Comparison of ENCODE assay signal across 8 mouse cellular contexts in the genomic region with DNA sequence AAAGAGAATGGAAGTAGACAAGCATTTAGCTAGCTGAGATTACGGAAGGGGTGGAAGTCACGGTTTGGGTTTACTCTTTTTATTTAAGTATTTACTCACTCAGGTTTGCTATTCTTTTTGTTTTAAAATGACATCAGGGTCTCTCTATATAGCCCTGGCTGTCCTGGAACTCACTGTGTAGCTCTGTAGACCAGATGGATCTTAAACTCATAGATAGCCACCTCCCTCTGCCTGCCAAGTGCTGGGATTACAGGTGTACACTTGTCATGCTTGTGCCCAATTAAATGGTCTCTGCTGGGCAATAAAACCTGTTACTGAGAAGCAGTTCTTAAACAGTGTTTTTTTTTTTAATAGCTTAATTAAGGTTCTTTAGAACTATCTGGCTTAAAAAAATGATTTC. TPM values are rescaled to one million over a fixed set of nuclear protein-coding genes. Genes with fewer than 3 reads are reported as not detected.
DNase-seq lines count a peak whose midpoint lies in the region; ATAC-seq lines count a peak whose summit lies in the region.

No protein-coding gene starts in this region.

- peak overlapping the region; percentile 91 for H3K4me3 ChIP-seq in heart, embryonic 13.5 days
- H3K4me3 ChIP-seq in forebrain, embryonic 16.5 days (replicated peaks; ENCODE audit: low read length), result peak overlapping the region; percentile 84
- peak overlapping the region; percentile 93 for H3K4me3 ChIP-seq in limb, embryonic 12.5 days (replicated peaks)
- peak overlapping the region; percentile 78 for H3K4me3 ChIP-seq in neural tube, embryonic 12.5 days

- 34% methylated on average over 2 of the region's 2 CpGs for WGBS in heart, embryonic 13.5 days
- WGBS in forebrain, embryonic 16.5 days, result 20% methylated on average over 2 of the region's 2 CpGs
- 60% methylated on average over 2 of the region's 2 CpGs for WGBS in limb, embryonic 12.5 days
- 56% methylated on average over 2 of the region's 2 CpGs for WGBS in neural tube, embryonic 12.5 days

- H3K36me3 ChIP-seq in heart, embryonic 13.5 days, result no peaks in the 10 kb centered on the region; the same call in 1 of the 2 replicates
- H3K36me3 ChIP-seq in forebrain, embryonic 16.5 days (ENCODE audit: control insufficient read depth, insufficient read depth), result no peaks in the 10 kb centered on the region
- no peaks in the 10 kb centered on the region for H3K36me3 ChIP-seq in limb, embryonic 12.5 days
- no peaks in the 10 kb centered on the region for H3K36me3 ChIP-seq in neural tube, embryonic 12.5 days

- peak overlapping the region; percentile 99; the same call in 1 of the 2 replicates for H3K27ac ChIP-seq in heart, embryonic 13.5 days (replicated peaks)
- H3K27ac ChIP-seq in forebrain, embryonic 16.5 days (ENCODE audit: low read length), result no peak overlapping the region
- H3K27ac ChIP-seq in limb, embryonic 12.5 days, result no peak overlapping the region
- no peak overlapping the region for H3K27ac ChIP-seq in neural tube, embryonic 12.5 days

- peak overlapping the region; percentile 99 for H3K9ac ChIP-seq in heart, embryonic 13.5 days
- peak overlapping the region; percentile 91 for H3K9ac ChIP-seq in forebrain, embryonic 16.5 days (replicated peaks; ENCODE audit: low read depth, low read length)
- H3K9ac ChIP-seq in limb, embryonic 12.5 days (replicated peaks), result peak overlapping the region; percentile 97; the same call in 1 of the 2 replicates
- H3K9ac ChIP-seq in neural tube, embryonic 12.5 days, result peak overlapping the region; percentile 90

- no peak for ATAC-seq in heart, embryonic 13.5 days (ENCODE audit: extremely low read depth, insufficient number of reproducible peaks, low FRiP score, low TSS enrichment)
- ATAC-seq in forebrain, embryonic 16.5 days, result no peak
- ATAC-seq in limb, embryonic 12.5 days (ENCODE audit: insufficient number of reproducible peaks, insufficient read depth, low FRiP score, low TSS enrichment, low read depth), result no peak
- no peak for ATAC-seq in neural tube, embryonic 12.5 days (ENCODE audit: low FRiP score, low read depth)

- DNase-seq in heart, adult 8-10 months (ENCODE audit: low spot score), result no peak
- DNase-seq in ZHBTc4 (ENCODE audit: low read depth, low spot score), result peak; percentile 36
- DNase-seq in thymus, postnatal 10 days (ENCODE audit: low spot score in 2 of 2), result no peak
- no peak for DNase-seq in adrenal gland, adult 8-10 months

- H3K4me2 ChIP-seq in heart, embryonic 13.5 days, result peak overlapping the region; percentile 84
- peak overlapping the region; percentile 95 for H3K4me2 ChIP-seq in forebrain, embryonic 16.5 days (ENCODE audit: low read length)
- H3K4me2 ChIP-seq in limb, embryonic 12.5 days, result peak overlapping the region; percentile 79
- H3K4me2 ChIP-seq in neural tube, embryonic 12.5 days (replicated peaks), result peak overlapping the region; percentile 83

- H3K9me3 ChIP-seq in heart, embryonic 13.5 days, result no peaks in the 10 kb centered on the region
- no peaks in the 10 kb centered on the region for H3K9me3 ChIP-seq in forebrain, embryonic 16.5 days (ENCODE audit: control insufficient read depth, low read length)
- H3K9me3 ChIP-seq in limb, embryonic 12.5 days, result no peaks in the 10 kb centered on the region
- no peaks in the 10 kb centered on the region for H3K9me3 ChIP-seq in neural tube, embryonic 12.5 days

- H3K27me3 ChIP-seq in heart, embryonic 13.5 days (replicated peaks), result no peaks in the 10 kb centered on the region
- H3K27me3 ChIP-seq in forebrain, embryonic 16.5 days (replicated peaks; ENCODE audit: control insufficient read depth, insufficient read depth, low read length), result no peaks in the 10 kb centered on the region
- no peaks in the 10 kb centered on the region for H3K27me3 ChIP-seq in limb, embryonic 12.5 days
- H3K27me3 ChIP-seq in neural tube, embryonic 12.5 days (replicated peaks), result no peaks in the 10 kb centered on the region

- peaks cover 51% of the 10 kb centered on the region for H3K4me1 ChIP-seq in heart, embryonic 13.5 days
- peaks cover 21% of the 10 kb centered on the region for H3K4me1 ChIP-seq in forebrain, embryonic 16.5 days (replicated peaks; ENCODE audit: control insufficient read depth, insufficient read depth, low read length)
- H3K4me1 ChIP-seq in limb, embryonic 12.5 days (replicated peaks), result peaks cover 10% of the 10 kb centered on the region; the same call in 1 of the 2 replicates
- H3K4me1 ChIP-seq in neural tube, embryonic 12.5 days, result peaks cover 14% of the 10 kb centered on the region

RNA-seq across cellular contexts. Expression of a gene that starts 2.1 kb away (rescaled TPM):
- polyA plus RNA-seq in heart, embryonic 13.5 days (2015; fragmentation: Nextera tagmentation; extraction: Ambion mirVana), result 440 and 447 TPM in 2 replicates
- total RNA-seq in heart, adult 8-10 months (2022), result 10 to 100 TPM; 60.5 to 84.8 (median 69.0) TPM
- 643 and 695 TPM in 2 replicates for polyA plus RNA-seq in forebrain, embryonic 16.5 days (2015; fragmentation: Nextera tagmentation; extraction: Ambion mirVana)
- polyA plus RNA-seq in limb, embryonic 12.5 days (2016; fragmentation: Nextera tagmentation; extraction: Ambion mirVana), result 508 and 546 TPM in 2 replicates
- 577 and 596 TPM in 2 replicates for polyA plus RNA-seq in neural tube, embryonic 12.5 days (2016; fragmentation: Nextera tagmentation; extraction: Ambion mirVana)
- 100 to 1,000 TPM; 158 to 182 (median 166) TPM for total RNA-seq in adrenal gland, adult 8-10 months (2022)

RNA-seq across cellular contexts. Expression of a gene that starts 29.7 kb away (rescaled TPM):
- 7.5 and 7.6 TPM in 2 replicates for polyA plus RNA-seq in heart, embryonic 13.5 days (2015; fragmentation: Nextera tagmentation; extraction: Ambion mirVana)
- 1 to 10 TPM; 5.0 to 6.5 (median 5.3) TPM for total RNA-seq in heart, adult 8-10 months (2022)
- polyA plus RNA-seq in forebrain, embryonic 16.5 days (2015; fragmentation: Nextera tagmentation; extraction: Ambion mirVana), result 12.7 TPM in 2 replicates
- polyA plus RNA-seq in limb, embryonic 12.5 days (2016; fragmentation: Nextera tagmentation; extraction: Ambion mirVana), result 11.1 and 11.3 TPM in 2 replicates
- polyA plus RNA-seq in neural tube, embryonic 12.5 days (2016; fragmentation: Nextera tagmentation; extraction: Ambion mirVana), result 12.3 TPM in 2 replicates
- 10 to 100 TPM in 2 of 4 experiments, 1 to 10 TPM in 2; 9.7 to 11.6 (median 10.4) TPM for total RNA-seq in adrenal gland, adult 8-10 months (2022)

RNA-seq across cellular contexts. Expression of a gene that starts 53.1 kb away (rescaled TPM):
- 0.01 TPM in 2 replicates for polyA plus RNA-seq in heart, embryonic 13.5 days (2015; fragmentation: Nextera tagmentation; extraction: Ambion mirVana)
- under 1 TPM in 3 of 4 experiments, not detected in 1; 0.03 to 0.06 (median 0.06) TPM for total RNA-seq in heart, adult 8-10 months (2022)
- polyA plus RNA-seq in forebrain, embryonic 16.5 days (2015; fragmentation: Nextera tagmentation; extraction: Ambion mirVana), result 0.04 and 0.11 TPM in 2 replicates
- polyA plus RNA-seq in limb, embryonic 12.5 days (2016; fragmentation: Nextera tagmentation; extraction: Ambion mirVana), result 0.01 and 0.06 TPM in 2 replicates
- 0.01 TPM in 1 of 2 replicates, not detected in the other for polyA plus RNA-seq in neural tube, embryonic 12.5 days (2016; fragmentation: Nextera tagmentation; extraction: Ambion mirVana)
- total RNA-seq in adrenal gland, adult 8-10 months (2022), result under 1 TPM; 0.06 to 0.21 (median 0.09) TPM
